Mouse (Mus musculus) G1E (cell line): ENCODE data around the gene Naa20. TPM values are rescaled to one million over a fixed set of nuclear protein-coding genes. Genes with fewer than 3 reads are reported as not detected.
A peak's percentile ranks its signal among the peaks of the same experiment; 100 is the strongest.

Experiments
- ATAC-seq: 2 replicates; pipeline ENCODE4 v1.8.0; 2016; ENCODE audit warnings: mild to moderate bottlenecking; ENCODE audit not compliant: insufficient number of reproducible peaks, poor library complexity, low FRiP score, severe bottlenecking; ENCODE audit errors: extremely low read depth
- DNase-seq: peaks from one replicate; pipeline ENCODE4 v3.0.0; 2012; ENCODE audit warnings: low spot score
- H3K27me3 ChIP-seq: 2 replicates; pipeline ENCODE4 v1.6.1; 2012; ENCODE audit warnings: mild to moderate bottlenecking, low read length, inconsistent platforms; ENCODE audit not compliant: insufficient read depth
- H3K36me3 ChIP-seq: replicated peaks from 2 replicates; pipeline ENCODE3; 2012; ENCODE audit warnings: mild to moderate bottlenecking, inconsistent platforms
- H3K4me1 ChIP-seq: 2 replicates; pipeline ENCODE4 v1.6.1; 2012; ENCODE audit warnings: low read depth, low read length, inconsistent platforms, mixed read lengths; ENCODE audit not compliant: insufficient read depth
- H3K4me3 ChIP-seq: 2 replicates; pipeline ENCODE4 v1.5.1; 2012; ENCODE audit warnings: low read depth, mild to moderate bottlenecking, inconsistent platforms, low read length, moderate library complexity, mixed read lengths
- H3K9me3 ChIP-seq: replicated peaks from 2 replicates; pipeline ENCODE4 v1.6.1; 2012; ENCODE audit warnings: inconsistent platforms
- CTCF ChIP-seq: IDR thresholded peaks from 2 replicates; pipeline ENCODE4 v1.5.1; 2012; ENCODE audit warnings: low read depth, low read length, inconsistent platforms, mixed read lengths
- GATA1 ChIP-seq: IDR thresholded peaks from 2 replicates; pipeline ENCODE4 v1.6.1; 2012; ENCODE audit warnings: borderline replicate concordance, low read length, inconsistent platforms, mixed read lengths
- GATA2 ChIP-seq: IDR thresholded peaks from 2 replicates; pipeline ENCODE4 v1.6.1; 2012; ENCODE audit warnings: low read depth, low read length, inconsistent platforms, borderline replicate concordance
- POLR2AphosphoS5 ChIP-seq: IDR thresholded peaks from 2 replicates; pipeline ENCODE4 v1.6.1; 2012; ENCODE audit warnings: low read depth, low read length, inconsistent platforms; ENCODE audit not compliant: insufficient replicate concordance
- TAL1 ChIP-seq: conservative IDR thresholded peaks from 2 replicates; pipeline ENCODE4 v1.6.1; 2012; ENCODE audit warnings: low read depth, low read length, inconsistent platforms, mixed read lengths
- polyA plus RNA-seq: library from polyadenylated mRNA; stranded (reverse); fragments of >175 nt; gene quantifications from 2 replicates; pipeline ENCODE4 v1.2.3, GENCODE M21; 2012
- total RNA-seq, 2 experiments: library from RNA; stranded (forward) in 1 of 2; stranded (reverse) in 1 of 2; fragments of 200-1000 nt in 1 of 2; fragments of >200 nt in 1 of 2; fragmentation: Nextera tagmentation in 1 of 2; gene quantifications; 2 replicates each; pipeline ENCODE4 v1.2.3; 2014 to 2017

The Naa20 gene
- total and polyA plus RNA-seq, 3 experiments, result 41.3 to 102 (median 49.5) TPM

DNA sequence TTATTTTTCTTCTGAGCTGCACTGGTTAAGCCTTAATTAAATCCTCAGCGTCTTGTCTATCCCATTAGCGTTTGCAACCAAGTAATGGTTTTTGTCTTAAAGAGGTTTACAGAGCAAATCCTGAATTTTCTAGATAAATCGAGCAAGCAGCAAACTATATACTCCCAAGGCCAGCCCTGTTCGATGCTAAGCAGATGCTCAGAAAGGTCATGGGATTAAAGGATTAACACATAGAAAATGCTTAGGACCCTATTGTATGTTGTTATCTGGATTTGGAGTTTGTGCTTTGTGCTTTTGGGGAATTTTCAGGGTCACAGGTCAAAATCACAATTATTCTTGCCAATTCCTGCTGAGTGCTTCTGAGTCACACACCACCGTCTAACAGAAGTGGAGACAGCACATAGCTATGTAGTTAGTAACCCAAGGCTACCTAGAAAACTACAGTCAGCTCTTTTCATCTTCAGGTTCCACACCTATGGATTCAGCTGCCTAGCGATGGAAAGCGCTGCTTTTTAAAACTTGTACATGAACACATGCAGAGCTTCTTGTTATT lies 46.6 kb downstream of the Naa20 start:
- H3K36me3 ChIP-seq, result no peaks in the 10 kb centered on the region
- no peaks in the 10 kb centered on the region for H3K27me3 ChIP-seq
- no peak for TF ChIP-seq GATA1
- H3K4me3 ChIP-seq, result no peak overlapping the region
- no peak for ATAC-seq
- no peaks in the 10 kb centered on the region for H3K4me1 ChIP-seq
- no peaks in the 10 kb centered on the region for H3K9me3 ChIP-seq
- DNase-seq, result no peak

DNA sequence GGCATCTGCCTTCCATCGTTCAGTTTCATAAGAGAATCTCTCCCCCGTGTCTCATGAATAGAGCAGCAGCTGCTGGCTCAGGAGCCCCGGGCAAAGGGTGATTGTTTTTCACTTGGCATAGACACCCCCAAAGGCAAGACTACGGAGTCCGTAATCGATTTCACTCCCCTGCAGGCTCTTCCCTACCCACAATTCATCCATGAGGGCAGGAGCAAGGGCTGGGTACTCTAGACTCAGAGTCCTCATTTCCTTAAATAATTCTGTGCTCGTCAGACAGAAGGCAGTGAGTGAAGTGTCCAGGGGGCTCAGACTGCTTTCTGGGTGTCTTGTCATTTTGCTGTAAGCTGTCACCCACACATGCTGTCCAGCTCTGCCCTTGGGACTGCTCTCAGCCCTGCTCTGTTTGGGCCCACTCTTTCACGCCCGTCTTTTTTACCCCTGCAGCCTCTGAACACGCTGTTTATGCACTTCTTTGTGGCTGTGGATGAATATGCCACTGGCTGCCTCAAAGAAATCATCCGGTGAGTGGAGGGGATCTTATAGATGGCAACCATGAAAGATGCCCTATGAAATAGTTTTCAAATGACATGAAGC lies 47.7 kb downstream of the Naa20 start:
- no peaks in the 10 kb centered on the region for H3K9me3 ChIP-seq
- ATAC-seq (no peak), DNase-seq (no peak)
- TF ChIP-seq TAL1 (no peak), GATA1 (no peak), CTCF (no peak), POLR2AphosphoS5 (no peak), GATA2 (no peak)
- no peak overlapping the region for H3K4me3 ChIP-seq
- no peaks in the 10 kb centered on the region for H3K4me1 ChIP-seq
- H3K36me3 ChIP-seq, result no peaks in the 10 kb centered on the region
- no peaks in the 10 kb centered on the region for H3K27me3 ChIP-seq

DNA sequence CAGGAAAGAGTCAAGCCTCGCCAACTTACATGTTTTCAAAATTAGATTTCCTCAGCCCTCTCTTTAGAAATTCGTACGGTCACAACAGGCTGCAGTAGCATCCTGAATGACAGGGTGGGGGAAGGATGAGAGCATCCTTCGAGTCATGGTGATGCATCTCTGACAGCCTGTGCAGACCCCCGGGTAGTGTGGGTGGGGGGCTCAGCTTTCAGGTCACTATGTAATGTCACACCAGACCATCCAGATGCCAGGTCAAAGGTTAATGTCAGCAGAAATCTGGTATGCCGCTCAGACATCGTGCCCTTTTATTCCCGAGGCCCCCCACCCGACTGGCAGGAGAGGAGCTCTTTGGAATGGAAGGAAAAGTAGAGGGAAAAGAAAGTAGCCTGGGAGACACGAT lies 48.3 kb downstream of the Naa20 start:
- ATAC-seq, result no peak
- no peak for TF ChIP-seq GATA1
- no peak for TF ChIP-seq CTCF
- TF ChIP-seq POLR2AphosphoS5, result no peak
- no peak for TF ChIP-seq TAL1
- TF ChIP-seq GATA2, result no peak
- no peaks in the 10 kb centered on the region for H3K36me3 ChIP-seq

DNA sequence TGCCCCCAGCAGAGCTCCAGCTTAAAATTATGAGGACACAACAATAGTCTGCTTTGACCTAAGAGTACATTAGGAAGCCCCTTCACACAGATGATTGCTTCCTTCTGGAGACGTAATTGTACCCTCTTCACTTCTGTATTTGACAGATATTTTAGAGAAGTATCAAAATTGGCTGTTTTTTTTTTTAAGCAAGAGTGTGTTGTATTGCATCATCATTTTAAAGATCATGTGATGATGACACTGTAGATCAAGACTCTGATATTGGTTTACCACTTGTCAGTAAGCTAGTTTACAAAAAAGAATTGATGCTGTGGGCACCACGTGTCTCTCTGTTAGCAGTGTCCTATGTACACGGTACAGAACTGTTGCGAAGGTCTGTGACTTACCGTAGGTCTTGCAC lies 50.8 kb downstream of the Naa20 start:
- Histone ChIP-seq H3K4me3 (no peak overlapping the region), H3K9me3 (no peaks in the 10 kb centered on the region), H3K27me3 (no peaks in the 10 kb centered on the region), H3K36me3 (no peaks in the 10 kb centered on the region), H3K4me1 (no peaks in the 10 kb centered on the region)
- DNase-seq (no peak), ATAC-seq (no peak)
- TF ChIP-seq TAL1, result no peak
- TF ChIP-seq CTCF, result no peak
- no peak for TF ChIP-seq POLR2AphosphoS5
- TF ChIP-seq GATA2, result no peak
- TF ChIP-seq GATA1, result no peak

More for the DNA sequence above, 48.3 kb downstream of the Naa20 start:
- Histone ChIP-seq H3K27me3 (no peaks in the 10 kb centered on the region), H3K4me1 (no peaks in the 10 kb centered on the region), H3K9me3 (no peaks in the 10 kb centered on the region), H3K4me3 (no peak overlapping the region)
- no peak for DNase-seq

DNA sequence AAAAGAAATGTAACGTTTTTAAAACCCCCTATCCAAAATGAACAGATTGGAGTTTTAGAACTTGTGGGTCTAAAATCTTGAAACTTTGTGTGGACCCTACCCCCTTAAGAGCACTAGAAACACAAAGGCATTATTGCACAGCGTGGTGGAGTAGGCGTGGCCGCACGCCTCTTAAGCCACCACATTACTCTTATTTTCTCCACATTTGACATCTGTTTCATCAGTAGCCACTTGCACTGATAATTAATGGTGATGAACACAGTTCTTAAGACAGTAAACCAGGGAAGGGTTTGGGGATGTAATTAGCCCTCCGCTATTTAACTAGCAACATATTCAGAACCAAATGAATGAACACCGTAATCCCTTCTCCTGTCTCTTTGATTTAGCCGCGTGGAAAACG lies 53.9 kb downstream of the Naa20 start:
- no peak for ATAC-seq
- no peaks in the 10 kb centered on the region for H3K36me3 ChIP-seq

DNA sequence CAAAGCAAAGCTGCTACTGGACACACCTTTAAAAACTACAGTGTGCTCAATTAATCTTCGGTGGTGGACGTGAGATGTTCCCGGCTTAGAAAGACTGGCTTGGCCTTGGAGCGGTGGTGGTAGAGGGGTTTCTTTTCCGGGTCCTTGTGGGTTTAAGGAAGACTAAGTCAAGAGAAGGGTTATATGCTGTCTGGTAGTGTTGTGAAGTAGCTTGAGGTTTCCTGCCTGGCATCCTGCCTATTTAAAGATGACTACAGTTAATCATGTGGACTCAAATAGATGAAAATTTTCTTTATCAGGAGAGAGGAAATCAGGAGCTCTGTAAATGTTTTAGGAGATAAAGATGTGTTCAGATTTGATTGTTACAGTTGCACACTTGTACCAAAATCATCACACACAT lies 54.4 kb downstream of the Naa20 start:
- ATAC-seq, result no peak
- TF ChIP-seq TAL1, result no peak
- TF ChIP-seq GATA1, result no peak
- no peak for TF ChIP-seq CTCF
- TF ChIP-seq GATA2, result no peak
- no peak for TF ChIP-seq POLR2AphosphoS5

More for the DNA sequence above, 53.9 kb downstream of the Naa20 start:
- H3K4me1 ChIP-seq, result no peaks in the 10 kb centered on the region
- DNase-seq, result no peak
- TF ChIP-seq GATA2 (no peak), CTCF (no peak), GATA1 (no peak), TAL1 (no peak), POLR2AphosphoS5 (no peak)
- no peak overlapping the region for H3K4me3 ChIP-seq
- H3K27me3 ChIP-seq, result 0 out of 2 replicates have a peak, but pooled peaks cover 1% of the 10 kb centered on the region
- no peaks in the 10 kb centered on the region for H3K9me3 ChIP-seq

DNA sequence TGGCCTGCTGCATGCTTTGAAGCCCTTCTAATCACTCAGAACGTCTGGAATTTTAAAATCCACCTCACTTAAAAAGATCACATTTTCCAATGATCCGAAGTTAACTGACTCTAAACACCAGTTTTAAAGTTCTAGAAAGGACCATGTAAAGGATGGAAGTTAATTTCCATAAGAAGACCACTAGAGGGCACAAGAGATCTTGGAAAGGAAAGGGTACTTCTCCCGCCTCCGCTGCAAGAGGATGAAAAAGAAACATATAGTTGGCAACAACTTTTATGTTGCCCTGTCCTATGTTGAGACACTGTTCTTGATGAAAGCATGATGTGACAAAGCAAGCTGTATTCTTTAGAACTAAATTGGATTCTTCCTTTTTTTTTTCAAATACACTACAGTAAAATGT lies 55.6 kb downstream of the Naa20 start:
- peak; percentile 5 for DNase-seq
- H3K27me3 ChIP-seq, result 0 out of 2 replicates have a peak, but pooled peaks cover 3% of the 10 kb centered on the region
- no peak overlapping the region for H3K4me3 ChIP-seq
- ATAC-seq, result peak; percentile 67; the same call in 1 of the 2 replicates
- no peaks in the 10 kb centered on the region for H3K36me3 ChIP-seq
- H3K4me1 ChIP-seq, result no peaks in the 10 kb centered on the region
- TF ChIP-seq GATA1 (no peak), CTCF (no peak), GATA2 (no peak), TAL1 (no peak), POLR2AphosphoS5 (no peak)
- H3K9me3 ChIP-seq, result no peaks in the 10 kb centered on the region

More for the DNA sequence above, 54.4 kb downstream of the Naa20 start:
- Histone ChIP-seq H3K27me3 (0 out of 2 replicates have a peak, but pooled peaks cover 3% of the 10 kb centered on the region), H3K36me3 (no peaks in the 10 kb centered on the region), H3K4me1 (no peaks in the 10 kb centered on the region), H3K4me3 (no peak overlapping the region), H3K9me3 (no peaks in the 10 kb centered on the region)
- no peak for DNase-seq
